Mouse (Mus musculus): ENCODE data around the gene Leo1. TPM values are rescaled to one million over a fixed set of nuclear protein-coding genes. Genes with fewer than 3 reads are reported as not detected.

The Leo1 gene
- polyA plus RNA-seq, 1 experiment, result 6.7 TPM

DNA sequence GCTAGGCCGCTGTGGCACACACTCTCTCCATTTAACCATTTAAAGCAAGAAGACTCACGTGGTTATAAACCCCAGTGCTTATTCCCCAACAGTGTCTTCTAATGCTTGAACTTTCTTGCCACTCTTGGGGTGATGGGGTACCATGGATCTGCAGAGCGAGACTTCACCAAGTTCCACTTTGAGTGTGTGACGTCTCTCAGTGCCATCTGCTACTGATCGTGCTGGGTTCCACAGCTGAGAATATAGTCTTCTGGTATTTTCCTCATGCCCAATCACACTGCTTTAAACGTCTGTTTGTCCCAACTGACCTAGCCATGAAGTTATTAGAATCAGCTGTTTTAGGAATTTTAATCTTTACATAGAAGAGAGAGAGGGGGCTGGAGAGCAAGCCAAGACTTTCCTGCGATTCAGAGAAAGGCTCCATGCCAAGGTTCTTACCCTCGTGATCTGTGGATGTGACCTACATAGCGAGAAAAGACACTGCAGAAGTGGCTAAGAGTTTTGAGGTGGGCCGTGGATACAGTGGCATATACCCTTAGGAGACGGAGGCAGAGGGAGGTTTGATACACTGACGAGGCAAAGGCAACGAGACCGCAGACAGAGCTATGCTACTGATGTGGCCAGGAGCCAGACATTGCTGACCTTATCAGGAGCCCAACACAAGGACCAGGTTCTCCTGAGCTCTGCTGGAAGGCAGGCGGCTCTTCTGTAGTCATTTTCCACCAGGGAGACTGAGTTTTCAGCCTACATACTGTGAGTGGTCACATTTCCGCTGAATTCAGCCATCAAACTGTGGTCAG, 10.3 kb upstream of the Leo1 start:
- H3K4me3 ChIP-seq (ENCODE audit: control insufficient read depth, insufficient read depth, low read length), result no peak overlapping the region
- no peak overlapping the region for H3K27ac ChIP-seq (ENCODE audit: control insufficient read depth, insufficient read depth, low read length)
- peaks cover 22% of the 10 kb centered on the region for H3K4me1 ChIP-seq (replicated peaks; ENCODE audit: control insufficient read depth, insufficient read depth, low read length)
- 53% methylated on average over 16 of the region's 16 CpGs for WGBS
- no peak for DNase-seq
- H3K36me3 ChIP-seq (ENCODE audit: control insufficient read depth, insufficient read depth, low read length), result no peaks in the 10 kb centered on the region
- TF ChIP-seq POLR2A (IDR thresholded peaks at IDR 0.05; ENCODE audit: control insufficient read depth, extremely low read depth, insufficient read depth, low read length, poor library complexity), result no peak
- no peaks in the 10 kb centered on the region for H3K27me3 ChIP-seq (ENCODE audit: control insufficient read depth, insufficient read depth, low read length)

DNA sequence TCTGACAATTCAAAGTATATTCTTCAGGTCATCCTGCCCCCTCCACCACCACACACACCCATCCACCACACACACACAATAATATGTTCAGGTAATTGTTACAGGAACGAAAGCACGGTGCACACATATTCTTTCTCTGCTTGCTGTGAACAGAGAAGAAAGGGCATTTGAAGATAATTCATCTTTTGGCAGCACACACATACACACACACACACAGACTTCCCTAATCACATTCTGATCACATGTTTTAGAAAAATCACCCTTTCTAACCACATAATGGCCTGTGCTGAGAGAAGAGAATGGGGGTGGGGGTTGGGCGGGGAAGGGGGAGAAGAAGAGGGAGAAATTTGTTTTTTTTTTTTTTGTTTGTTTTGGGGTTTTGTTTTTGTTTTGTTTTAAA, 8.6 kb upstream of the Leo1 start:
- no peak for DNase-seq
- H3K4me3 ChIP-seq (ENCODE audit: control insufficient read depth, insufficient read depth, low read length), result no peak overlapping the region
- H3K27ac ChIP-seq (ENCODE audit: control insufficient read depth, insufficient read depth, low read length), result no peak overlapping the region
- H3K4me1 ChIP-seq (replicated peaks; ENCODE audit: control insufficient read depth, insufficient read depth, low read length), result peaks cover 23% of the 10 kb centered on the region
- no peaks in the 10 kb centered on the region for H3K36me3 ChIP-seq (ENCODE audit: control insufficient read depth, insufficient read depth, low read length)
- no peaks in the 10 kb centered on the region for H3K27me3 ChIP-seq (ENCODE audit: control insufficient read depth, insufficient read depth, low read length)
- TF ChIP-seq CTCF (IDR thresholded peaks at IDR 0.05; ENCODE audit: borderline replicate concordance, control insufficient read depth, extremely low read depth, insufficient read depth, low read length, poor library complexity) (no peak), POLR2A (IDR thresholded peaks at IDR 0.05; ENCODE audit: control insufficient read depth, extremely low read depth, insufficient read depth, low read length, poor library complexity) (no peak)
- WGBS, result 68% methylated on average over 3 of the region's 3 CpGs

DNA sequence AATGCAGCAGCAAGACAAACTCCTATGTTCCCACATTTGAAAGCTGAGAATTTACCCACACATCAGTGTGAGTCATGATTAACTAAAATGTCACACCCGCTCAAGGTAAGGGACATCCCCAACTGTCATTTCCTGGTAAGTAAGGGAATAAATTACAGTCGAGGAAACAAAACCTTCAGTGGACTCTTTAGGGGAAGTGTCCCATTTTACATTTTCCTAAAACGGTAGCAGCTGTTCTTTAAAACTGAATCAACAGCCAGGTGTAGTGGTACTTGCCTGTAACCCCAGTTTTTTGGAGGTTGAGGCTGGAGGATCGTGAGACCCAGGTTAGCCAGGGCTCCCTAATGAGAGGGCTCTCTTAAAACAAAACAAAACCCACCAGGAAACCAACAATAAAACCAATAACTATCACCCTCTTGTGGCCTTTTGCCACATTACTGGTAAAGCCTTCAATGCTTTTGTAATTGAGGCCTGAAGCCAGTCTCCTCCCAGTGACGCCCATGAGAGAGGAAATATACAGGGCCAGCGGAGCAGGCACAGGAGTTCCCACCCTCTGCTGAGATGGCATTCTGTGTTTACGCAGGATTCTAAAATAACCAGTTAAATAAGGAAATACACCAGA, 7.0 kb upstream of the Leo1 start:
- Histone ChIP-seq H3K27me3 (ENCODE audit: control insufficient read depth, insufficient read depth, low read length) (no peaks in the 10 kb centered on the region), H3K36me3 (ENCODE audit: control insufficient read depth, insufficient read depth, low read length) (no peaks in the 10 kb centered on the region), H3K4me3 (ENCODE audit: control insufficient read depth, insufficient read depth, low read length) (no peak overlapping the region), H3K27ac (ENCODE audit: control insufficient read depth, insufficient read depth, low read length) (peak overlapping the region; percentile 35), H3K4me1 (replicated peaks; ENCODE audit: control insufficient read depth, insufficient read depth, low read length) (peaks cover 25% of the 10 kb centered on the region)
- DNase-seq, result peak; percentile 64
- WGBS, result 10% methylated on average over 7 of the region's 7 CpGs
- TF ChIP-seq CTCF (IDR thresholded peaks at IDR 0.05; ENCODE audit: borderline replicate concordance, control insufficient read depth, extremely low read depth, insufficient read depth, low read length, poor library complexity) (no peak), POLR2A (IDR thresholded peaks at IDR 0.05; ENCODE audit: control insufficient read depth, extremely low read depth, insufficient read depth, low read length, poor library complexity) (no peak)

- TF ChIP-seq POLR2A (IDR thresholded peaks at IDR 0.05; ENCODE audit: control insufficient read depth, extremely low read depth, insufficient read depth, low read length, poor library complexity) (no peak), CTCF (IDR thresholded peaks at IDR 0.05; ENCODE audit: borderline replicate concordance, control insufficient read depth, extremely low read depth, insufficient read depth, low read length, poor library complexity) (no peak)
- H3K4me1 ChIP-seq (replicated peaks; ENCODE audit: control insufficient read depth, insufficient read depth, low read length), result peaks cover 25% of the 10 kb centered on the region
- H3K36me3 ChIP-seq (ENCODE audit: control insufficient read depth, insufficient read depth, low read length), result no peaks in the 10 kb centered on the region
- 53% methylated on average over 6 of the region's 6 CpGs for WGBS
- no peaks in the 10 kb centered on the region for H3K27me3 ChIP-seq (ENCODE audit: control insufficient read depth, insufficient read depth, low read length)
- no peak overlapping the region for H3K4me3 ChIP-seq (ENCODE audit: control insufficient read depth, insufficient read depth, low read length)
- no peak for DNase-seq
- peak overlapping the region; percentile 23; the same call in 1 of the 2 replicates for H3K27ac ChIP-seq (ENCODE audit: control insufficient read depth, insufficient read depth, low read length)
Measured at GRCm38 (mm10) chr9:75434872-75435271, 6.5 kb upstream of the Leo1 start.

GRCm38 (mm10) chr9:75435291-75435690, 6.0 kb upstream of the Leo1 start:
- Histone ChIP-seq H3K4me1 (replicated peaks; ENCODE audit: control insufficient read depth, insufficient read depth, low read length) (peaks cover 25% of the 10 kb centered on the region), H3K4me3 (ENCODE audit: control insufficient read depth, insufficient read depth, low read length) (no peak overlapping the region), H3K36me3 (ENCODE audit: control insufficient read depth, insufficient read depth, low read length) (no peaks in the 10 kb centered on the region), H3K27me3 (ENCODE audit: control insufficient read depth, insufficient read depth, low read length) (no peaks in the 10 kb centered on the region), H3K27ac (ENCODE audit: control insufficient read depth, insufficient read depth, low read length) (no peak overlapping the region)
- WGBS, result 94% methylated on average over 4 of the region's 4 CpGs
- no peak for DNase-seq
- TF ChIP-seq POLR2A (IDR thresholded peaks at IDR 0.05; ENCODE audit: control insufficient read depth, extremely low read depth, insufficient read depth, low read length, poor library complexity), result no peak
- TF ChIP-seq CTCF (IDR thresholded peaks at IDR 0.05; ENCODE audit: borderline replicate concordance, control insufficient read depth, extremely low read depth, insufficient read depth, low read length, poor library complexity), result no peak

DNA sequence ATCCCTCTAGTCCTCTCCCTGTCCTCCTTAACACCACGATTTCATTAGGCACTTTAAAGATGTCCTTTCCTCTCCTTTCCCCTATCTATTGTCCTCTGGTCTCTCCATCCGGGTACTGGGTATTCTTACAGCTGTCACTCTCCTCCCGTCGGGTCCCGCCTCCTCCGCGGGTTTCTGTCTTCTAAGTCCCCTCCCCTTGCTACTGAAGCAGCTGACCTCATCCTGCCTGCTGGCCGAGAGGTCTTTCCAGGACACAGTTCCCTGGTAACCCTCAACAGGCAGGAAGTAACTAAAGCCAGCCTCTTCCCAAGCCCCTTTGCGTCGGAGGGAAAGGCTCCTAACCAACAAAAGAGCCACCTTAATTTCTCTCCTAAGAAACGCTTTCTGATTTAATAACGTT, 5.4 kb upstream of the Leo1 start:
- H3K27me3 ChIP-seq (ENCODE audit: control insufficient read depth, insufficient read depth, low read length), result no peaks in the 10 kb centered on the region
- no peak overlapping the region for H3K27ac ChIP-seq (ENCODE audit: control insufficient read depth, insufficient read depth, low read length)
- H3K4me1 ChIP-seq (replicated peaks; ENCODE audit: control insufficient read depth, insufficient read depth, low read length), result peaks cover 25% of the 10 kb centered on the region
- TF ChIP-seq POLR2A (IDR thresholded peaks at IDR 0.05; ENCODE audit: control insufficient read depth, extremely low read depth, insufficient read depth, low read length, poor library complexity), result no peak
- TF ChIP-seq CTCF (IDR thresholded peaks at IDR 0.05; ENCODE audit: borderline replicate concordance, control insufficient read depth, extremely low read depth, insufficient read depth, low read length, poor library complexity), result no peak
- WGBS, result 3% methylated on average over 12 of the region's 12 CpGs
- 0 out of 2 replicates have a peak overlapping the region, but pooled peaks have one; percentile 1 for H3K4me3 ChIP-seq (ENCODE audit: control insufficient read depth, insufficient read depth, low read length)
- H3K36me3 ChIP-seq (ENCODE audit: control insufficient read depth, insufficient read depth, low read length), result no peaks in the 10 kb centered on the region
- DNase-seq, result peak; percentile 55
